Mouse (Mus musculus) cerebellum, adult 9-11 months (tissue): Measurements from ENCODE around the gene Fut11.

Experiments used
- DNase-seq: peaks from one replicate; pipeline ENCODE4 v3.0.0; 2022

Gene Fut11

GRCm38 (mm10) chr14:20723006-20723405 is 28.2 kb downstream of the Fut11 start:
- DNase-seq: no peak

GRCm38 (mm10) chr14:20724043-20724442 is 29.3 kb downstream of the Fut11 start:
- DNase-seq: peak; percentile 57

GRCm38 (mm10) chr14:20725660-20726339 is 31.0 kb downstream of the Fut11 start:
- DNase-seq: no peak

GRCm38 (mm10) chr14:20729871-20730270 is 35.1 kb downstream of the Fut11 start:
- DNase-seq: no peak

GRCm38 (mm10) chr14:20730853-20731602 is 36.3 kb downstream of the Fut11 start:
- DNase-seq: no peak

GRCm38 (mm10) chr14:20733041-20733951 is 38.5 kb downstream of the Fut11 start:
- DNase-seq: no peak

GRCm38 (mm10) chr14:20733952-20734774 is 39.4 kb downstream of the Fut11 start, which contains the start of gene Ndst2:
Gene Ndst2, minus strand, starts transcription at chr14:20734562.
- peak; percentile 92 for DNase-seq

GRCm38 (mm10) chr14:20735052-20735451 is 40.3 kb downstream of the Fut11 start:
- peak; percentile 56 for DNase-seq

GRCm38 (mm10) chr14:20735892-20736390 is 41.2 kb downstream of the Fut11 start:
- no peak for DNase-seq

- peak; percentile 69 for DNase-seq
Observed at GRCm38 (mm10) chr14:20737306-20737705, 42.5 kb downstream of the Fut11 start.

GRCm38 (mm10) chr14:20738511-20738910 is 43.7 kb downstream of the Fut11 start:
- DNase-seq: no peak

GRCm38 (mm10) chr14:20741301-20741700 is 46.5 kb downstream of the Fut11 start:
- DNase-seq: no peak

GRCm38 (mm10) chr14:20743614-20744013 is 48.8 kb downstream of the Fut11 start:
- no peak for DNase-seq

- DNase-seq: no peak
Observed at GRCm38 (mm10) chr14:20746935-20747334, 52.2 kb downstream of the Fut11 start.

- no peak for DNase-seq
Observed at GRCm38 (mm10) chr14:20748388-20748787, 53.6 kb downstream of the Fut11 start.

- no peak for DNase-seq
Observed at GRCm38 (mm10) chr14:20749494-20750051, 54.8 kb downstream of the Fut11 start.

- no peak for DNase-seq
Observed at GRCm38 (mm10) chr14:20750503-20750902, 55.7 kb downstream of the Fut11 start.
